Mouse (Mus musculus) G1E (cell line): ENCODE results near the gene Zcchc12.

Source experiments
- CTCF ChIP-seq: IDR thresholded peaks from 2 replicates; pipeline ENCODE4 v1.5.1; 2012; ENCODE audit warnings: low read depth, low read length, inconsistent platforms, mixed read lengths
- GATA1 ChIP-seq: IDR thresholded peaks from 2 replicates; pipeline ENCODE4 v1.6.1; 2012; ENCODE audit warnings: borderline replicate concordance, low read length, inconsistent platforms, mixed read lengths
- POLR2AphosphoS5 ChIP-seq: IDR thresholded peaks from 2 replicates; pipeline ENCODE4 v1.6.1; 2012; ENCODE audit warnings: low read depth, low read length, inconsistent platforms; ENCODE audit not compliant: insufficient replicate concordance

DNA sequence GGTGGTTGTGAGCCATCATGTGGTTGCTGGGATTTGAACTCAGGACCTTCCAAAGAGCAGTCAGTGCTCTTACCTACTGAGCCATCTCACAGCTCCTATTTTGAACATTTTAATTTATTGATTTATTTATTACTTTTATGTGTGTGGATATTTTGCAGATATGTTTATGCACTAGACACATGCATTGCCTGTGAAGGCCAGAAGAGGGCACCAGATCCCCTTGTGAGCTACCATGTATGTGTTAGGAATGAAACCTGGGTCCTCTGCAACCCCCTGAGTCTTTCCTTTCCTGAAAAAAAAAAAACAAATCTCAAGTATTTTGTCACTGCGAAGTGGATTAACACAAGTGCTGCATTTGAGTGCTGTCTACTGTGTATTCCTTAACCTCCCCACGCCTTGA is 30.9 kb downstream of the Zcchc12 start:
- TF ChIP-seq GATA1 (no peak), CTCF (no peak), POLR2AphosphoS5 (no peak)
